Mouse (Mus musculus) liver, embryonic 14.5 days (tissue): Measurements from ENCODE around the gene Col16a1.

Experiments
- CTCF ChIP-seq: IDR thresholded peaks from 2 replicates; pipeline ENCODE4 v1.5.1; 2016; ENCODE audit warnings: antibody characterized with exemption, low read depth, control low read depth
- EP300 ChIP-seq: IDR thresholded peaks from 2 replicates; pipeline ENCODE4 v1.6.1; 2016; ENCODE audit warnings: antibody characterized with exemption, low read depth

DNA sequence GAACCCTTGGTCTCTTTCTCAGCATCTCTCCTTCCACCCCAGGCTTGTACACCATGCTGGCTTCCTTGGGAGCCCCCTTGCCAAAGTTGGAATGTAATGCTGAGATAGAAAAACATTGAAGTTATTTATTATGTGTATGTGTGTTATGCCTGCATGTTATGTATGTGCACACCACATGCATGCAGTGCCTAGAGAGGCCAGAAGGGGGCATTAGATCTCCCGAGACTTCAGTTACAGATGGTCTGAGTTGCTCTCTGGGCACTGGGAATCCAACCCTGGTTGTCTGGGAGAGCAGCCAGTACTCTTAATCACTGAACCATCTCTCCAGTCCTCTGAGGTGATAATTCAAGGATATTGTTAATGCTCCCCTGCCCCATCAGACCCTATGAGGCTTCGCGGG lies 4.6 kb downstream of the Col16a1 start:
- TF ChIP-seq CTCF (peak; percentile 58), EP300 (no peak)
